Mouse (Mus musculus) limb, embryonic 14.5 days (tissue): ENCODE results near the gene Hoxc11. TPM values are rescaled to one million over a fixed set of nuclear protein-coding genes. Genes with fewer than 3 reads are reported as not detected.

Experiments
- ATAC-seq: fragments of 200-750 bp; cut with Nextera tagmentation; 2 replicates; pipeline ENCODE4 v1.8.0; 2017; ENCODE audit warnings: low read depth, moderate number of reproducible peaks, moderate TSS enrichment; ENCODE audit not compliant: low FRiP score
- DNase-seq: peaks from one replicate; pipeline ENCODE4 v3.0.0-alpha.2; 2015; ENCODE audit warnings: low spot score
- H3K27ac ChIP-seq: fragments of 300-500 bp; sonication (generic); replicated peaks from 2 replicates; pipeline ENCODE4 v1.5.1; 2014; ENCODE audit warnings: low read depth, mild to moderate bottlenecking, low read length, moderate library complexity, mixed read lengths
- H3K27me3 ChIP-seq: fragments of 300-500 bp; sonication (generic); 2 replicates; pipeline ENCODE4 v1.6.1; 2014; ENCODE audit warnings: low read length, mixed read lengths; ENCODE audit not compliant: control insufficient read depth, insufficient read depth
- H3K36me3 ChIP-seq: fragments of 300-500 bp; sonication (generic); 2 replicates; pipeline ENCODE4 v1.6.1; 2014; ENCODE audit warnings: mild to moderate bottlenecking, low read length, moderate library complexity, mixed read lengths; ENCODE audit not compliant: control insufficient read depth, insufficient read depth
- H3K4me1 ChIP-seq: fragments of 300-500 bp; sonication (generic); 2 replicates; pipeline ENCODE4 v1.6.1; 2014; ENCODE audit warnings: antibody characterized with exemption, low read length, mixed read lengths; ENCODE audit not compliant: control insufficient read depth, insufficient read depth
- H3K4me2 ChIP-seq: fragments of 300-500 bp; sonication (generic); replicated peaks from 2 replicates; pipeline ENCODE4 v1.6.1; 2014; ENCODE audit warnings: low read depth, mild to moderate bottlenecking, low read length, moderate library complexity; ENCODE audit not compliant: severe bottlenecking
- H3K4me3 ChIP-seq: fragments of 300-500 bp; sonication (generic); replicated peaks from 2 replicates; pipeline ENCODE4 v1.5.1; 2014; ENCODE audit warnings: low read length
- H3K9ac ChIP-seq: fragments of 300-500 bp; sonication (generic); 2 replicates; pipeline ENCODE4 v1.6.1; 2014; ENCODE audit warnings: mild to moderate bottlenecking, low read depth, low read length, moderate library complexity; ENCODE audit not compliant: severe bottlenecking
- H3K9me3 ChIP-seq: fragments of 300-500 bp; sonication (generic); 2 replicates; pipeline ENCODE4 v1.6.1; 2016; ENCODE audit warnings: low read length; ENCODE audit not compliant: control insufficient read depth
- POLR2A ChIP-seq: fragments of 200-500 bp; IDR thresholded peaks from 2 replicates; pipeline ENCODE4 v1.8.0; 2012; ENCODE audit warnings: inconsistent platforms, mild to moderate bottlenecking, moderate library complexity, borderline replicate concordance; ENCODE audit not compliant: insufficient read depth, insufficient read length; ENCODE audit errors: extremely low read depth
- WGBS: fragments of 180-500 bp; shearing (Covaris S2); extraction: QIAGEN DNeasy Blood & Tissue Kit; methylation state at CpG from one replicate; pipeline ENCODE4 v1.1.7; 2014; 5-methylcytosine and 5-hydroxymethylcytosine counted together
- polyA plus RNA-seq, 2 experiments: library from polyadenylated mRNA; depleted of rRNA in 1 of 2; stranded (reverse) in 1 of 2; unstranded in 1 of 2; fragments of >200 nt; fragmentation: Nextera tagmentation in 1 of 2; extraction: Ambion mirVana in 1 of 2; gene quantifications; 2 replicates each; pipeline versions ENCODE4 v1.2.1 to v1.2.3; 2012 to 2014

The Hoxc11 gene
- polyA plus RNA-seq, 2 experiments: 1.4 to 7.6 TPM

- 0 out of 2 replicates have a peak overlapping the region, but pooled peaks have one; percentile 38 for H3K27ac ChIP-seq
- H3K4me1 ChIP-seq: peaks cover 9% of the 10 kb centered on the region
- H3K4me2 ChIP-seq: peak overlapping the region; percentile 43
- H3K9ac ChIP-seq: peak overlapping the region; percentile 46
- no peak for DNase-seq
- 1% methylated on average over 37 of the region's 37 CpGs for WGBS
- H3K4me3 ChIP-seq: peak overlapping the region; percentile 26
- ATAC-seq: no peak
- no peak for TF ChIP-seq POLR2A
- peaks cover 96% of the 10 kb centered on the region for H3K27me3 ChIP-seq
- H3K36me3 ChIP-seq: no peaks in the 10 kb centered on the region
- H3K9me3 ChIP-seq: no peaks in the 10 kb centered on the region
These were observed 22.6 kb downstream of the Hoxc11 start for GRCm38 (mm10) chr15:102976631-102977422.

GRCm38 (mm10) chr15:102977423-102977974 is 23.3 kb downstream of the Hoxc11 start:
- Histone ChIP-seq H3K36me3 (no peaks in the 10 kb centered on the region), H3K4me3 (peak overlapping the region; percentile 26), H3K4me1 (peaks cover 9% of the 10 kb centered on the region), H3K27ac (no peak overlapping the region), H3K9ac (peak overlapping the region; percentile 46), H3K27me3 (peaks cover 95% of the 10 kb centered on the region), H3K4me2 (peak overlapping the region; percentile 43), H3K9me3 (no peaks in the 10 kb centered on the region)
- no peak for TF ChIP-seq POLR2A
- no peak for ATAC-seq
- WGBS: 3% methylated on average over 16 of the region's 16 CpGs
- no peak for DNase-seq

GRCm38 (mm10) chr15:102978615-102979515 is 24.6 kb downstream of the Hoxc11 start:
- Histone ChIP-seq H3K9me3 (no peaks in the 10 kb centered on the region), H3K9ac (0 out of 2 replicates have a peak overlapping the region, but pooled peaks have one; percentile 13), H3K27me3 (peaks cover 94% of the 10 kb centered on the region), H3K4me2 (peak overlapping the region; percentile 25; the same call in 1 of the 2 replicates), H3K27ac (no peak overlapping the region), H3K4me1 (peaks cover 9% of the 10 kb centered on the region), H3K36me3 (no peaks in the 10 kb centered on the region), H3K4me3 (no peak overlapping the region)
- TF ChIP-seq POLR2A: no peak
- WGBS: 5% methylated on average over 13 of the region's 13 CpGs
- ATAC-seq: no peak
- DNase-seq: no peak

- no peak overlapping the region for H3K4me2 ChIP-seq
These were observed 25.7 kb downstream of the Hoxc11 start for GRCm38 (mm10) chr15:102979936-102980335.

GRCm38 (mm10) chr15:102980352-102980751 is 26.1 kb downstream of the Hoxc11 start:
- WGBS: 3% methylated on average over 11 of the region's 11 CpGs
- DNase-seq (no peak), ATAC-seq (no peak)
- H3K9ac ChIP-seq: no peak overlapping the region
- no peaks in the 10 kb centered on the region for H3K9me3 ChIP-seq
- H3K36me3 ChIP-seq: no peaks in the 10 kb centered on the region
- H3K27ac ChIP-seq: no peak overlapping the region
- H3K4me1 ChIP-seq: peaks cover 9% of the 10 kb centered on the region
- no peak for TF ChIP-seq POLR2A
- H3K4me3 ChIP-seq: peak overlapping the region; percentile 42; the same call in 1 of the 2 replicates
- peak overlapping the region; percentile 62; the same call in 1 of the 2 replicates for H3K4me2 ChIP-seq
- peaks cover 95% of the 10 kb centered on the region for H3K27me3 ChIP-seq

More at GRCm38 (mm10) chr15:102979936-102980335, 25.7 kb downstream of the Hoxc11 start:
- no peak overlapping the region for H3K4me3 ChIP-seq
- 0% methylated on average over 1 of the region's 1 CpGs for WGBS
- no peak for TF ChIP-seq POLR2A
- H3K9ac ChIP-seq: no peak overlapping the region
- no peak for ATAC-seq
- no peaks in the 10 kb centered on the region for H3K36me3 ChIP-seq
- H3K27me3 ChIP-seq: peaks cover 95% of the 10 kb centered on the region
- H3K27ac ChIP-seq: no peak overlapping the region
- DNase-seq: no peak
- H3K4me1 ChIP-seq: peaks cover 9% of the 10 kb centered on the region
- no peaks in the 10 kb centered on the region for H3K9me3 ChIP-seq
